Mouse (Mus musculus) left cerebral cortex, adult 2 months (tissue): ENCODE results near the gene Lrrc2. TPM values are rescaled to one million over a fixed set of nuclear protein-coding genes. Genes with fewer than 3 reads are reported as not detected.

Experiments used
- DNase-seq, 2 experiments: peaks; one replicate each; pipeline ENCODE4 v3.0.0; 2021 to 2022; ENCODE audit warnings: low spot score in 2 of 2, mixed read lengths in 1 of 2; ENCODE audit errors: extremely low spot score in 1 of 2
- H3K27ac ChIP-seq: fragments of 200-600 bp; 2 replicates; pipeline ENCODE4 v1.8.1; 2022
- H3K4me3 ChIP-seq: fragments of 200-600 bp; 2 replicates; pipeline ENCODE4 v1.8.1; 2022
- CTCF ChIP-seq: fragments of 200-600 bp; IDR thresholded peaks from 2 replicates; pipeline ENCODE4 v1.8.1; 2022; ENCODE audit warnings: antibody characterized with exemption, mild to moderate bottlenecking, moderate library complexity
- intact Hi-C: fragments of 180-260 bp; cut with DNase I; formaldehyde crosslinking; loops from one replicate; pipeline ENCODE4 v1.15.1; 2025
- total RNA-seq, 2 experiments: library from RNA; stranded (reverse); gene quantifications; 2 replicates each; pipeline ENCODE4 v1.2.3; 2021

The Lrrc2 gene
- total RNA-seq, 2 experiments from 2014 or later = 0.84 to 2.1 TPM

DNA sequence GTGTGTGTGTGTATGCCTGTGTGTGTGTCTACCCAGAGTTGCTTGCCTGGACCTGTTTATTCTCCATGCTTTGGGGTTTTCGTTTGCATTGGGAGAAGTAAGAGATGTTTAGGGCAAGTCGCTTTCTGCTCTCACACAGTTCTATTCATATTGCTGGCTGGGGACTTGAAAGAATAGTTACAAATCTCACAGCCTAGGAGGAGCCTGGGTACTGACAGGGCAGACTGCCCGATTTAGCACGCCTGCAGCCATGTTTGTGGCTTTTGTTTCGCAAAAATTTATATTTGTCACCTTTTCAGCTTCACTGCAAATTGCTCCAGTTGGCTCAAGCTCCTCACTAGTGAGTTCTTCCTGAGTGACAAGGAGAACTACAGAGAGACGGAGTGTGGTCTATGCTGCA is 19.8 kb upstream of the Lrrc2 start:
- intact Hi-C loops = no loop called here
- no peak for DNase-seq
- Histone ChIP-seq H3K4me3 (no peak overlapping the region), H3K27ac (no peak overlapping the region)
- TF ChIP-seq CTCF = no peak

DNA sequence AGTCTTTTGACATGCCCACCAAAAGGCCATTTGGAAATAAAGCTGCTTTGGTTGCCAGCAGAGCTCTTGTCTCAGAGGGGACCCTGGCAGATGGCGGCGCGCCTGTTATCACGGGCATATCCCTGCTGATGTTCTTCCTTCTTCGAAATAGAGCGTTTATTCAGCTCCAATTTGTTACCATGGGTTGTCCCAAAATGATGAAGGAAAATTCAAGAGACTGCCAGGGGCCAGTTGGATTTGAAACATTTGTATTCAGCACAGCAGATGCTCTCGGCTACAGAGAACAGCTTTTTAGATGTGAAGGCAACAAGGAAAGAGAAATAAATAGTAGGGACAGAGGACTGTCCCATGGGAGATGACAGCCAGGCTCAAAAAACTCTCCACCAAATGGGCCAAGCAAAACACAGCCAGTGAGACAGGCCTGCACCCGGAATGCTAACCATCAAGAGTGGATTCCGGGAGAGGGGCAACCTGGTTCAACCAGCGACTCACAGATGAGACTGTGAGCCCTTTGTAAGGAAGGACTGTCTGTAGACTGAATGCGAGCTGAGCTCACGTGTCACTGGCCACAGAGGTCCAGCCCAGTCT is 17.4 kb upstream of the Lrrc2 start:
- H3K27ac ChIP-seq = peak overlapping the region; percentile 64
- intact Hi-C loops = no loop called here
- H3K4me3 ChIP-seq = no peak overlapping the region
- peak in 1 of 2 experiments; percentile 21 for DNase-seq
- no peak for TF ChIP-seq CTCF

DNA sequence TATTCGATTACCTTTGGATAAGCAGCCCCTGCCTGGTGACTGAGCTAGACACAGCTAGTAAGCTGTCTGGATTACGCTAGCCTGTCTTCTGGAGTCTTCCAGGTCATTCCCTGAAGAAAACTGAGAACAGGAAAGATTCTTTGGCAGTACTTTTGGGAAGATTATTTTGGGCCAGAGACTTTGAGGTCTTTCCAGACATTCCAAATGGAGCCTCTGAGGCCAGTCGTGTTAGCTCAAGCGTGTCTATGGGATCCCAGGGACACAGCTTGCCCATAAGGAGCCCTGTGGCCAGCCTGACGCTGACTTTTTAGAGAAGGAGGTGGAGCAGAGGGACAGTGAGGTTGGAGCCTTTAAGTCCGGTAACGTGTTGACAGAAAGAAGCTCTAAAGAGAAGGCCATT is 15.4 kb upstream of the Lrrc2 start:
- TF ChIP-seq CTCF = no peak
- Histone ChIP-seq H3K27ac (peak overlapping the region; percentile 7; the same call in 1 of the 2 replicates), H3K4me3 (no peak overlapping the region)
- DNase-seq = no peak
- intact Hi-C loops = no loop called here

GRCm38 (mm10) chr9:110937506-110938490 is 13.5 kb upstream of the Lrrc2 start:
- TF ChIP-seq CTCF = peak; percentile 3
- H3K4me3 ChIP-seq = no peak overlapping the region
- intact Hi-C loops = no loop called here
- DNase-seq = no peak
- no peak overlapping the region for H3K27ac ChIP-seq

- no peak overlapping the region for H3K4me3 ChIP-seq
- no peak for DNase-seq
- intact Hi-C loops = no loop called here
- TF ChIP-seq CTCF = peak; percentile 67
- H3K27ac ChIP-seq = no peak overlapping the region
Measured at GRCm38 (mm10) chr9:110944265-110944664, 7.1 kb upstream of the Lrrc2 start.

DNA sequence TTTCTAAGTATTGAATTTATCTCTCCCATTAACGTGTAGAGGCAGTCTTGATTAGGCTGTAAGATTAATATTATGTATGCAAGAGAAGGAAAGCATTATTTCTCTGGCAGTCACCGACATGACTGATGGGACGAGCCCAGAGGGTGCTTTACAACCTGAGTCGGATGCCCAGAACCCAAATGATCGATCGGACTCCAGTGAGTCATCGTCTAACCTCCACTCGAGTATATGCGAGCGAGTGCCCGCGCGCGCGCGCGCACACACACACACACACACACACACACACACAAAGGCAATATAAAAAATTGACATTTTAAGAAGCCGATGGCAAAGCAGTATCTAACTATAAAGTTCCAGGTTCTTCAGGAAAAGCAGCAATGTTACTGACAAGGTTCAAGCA is 6.0 kb upstream of the Lrrc2 start:
- TF ChIP-seq CTCF = no peak

GRCm38 (mm10) chr9:110945926-110946325 is 5.4 kb upstream of the Lrrc2 start, which contains the start of gene Tdgf1:
Gene Tdgf1, minus strand, starts transcription at chr9:110946158.
- H3K4me3 ChIP-seq = no peak within 1 kb of the TSS
- DNase-seq = no peak
- H3K27ac ChIP-seq = no peak within 1 kb of the TSS
- TF ChIP-seq CTCF = no peak
- intact Hi-C loops = no loop called here

More for the DNA sequence above, 6.0 kb upstream of the Lrrc2 start:
- no peak for DNase-seq
- intact Hi-C loops = no loop called here
- Histone ChIP-seq H3K27ac (no peak overlapping the region), H3K4me3 (no peak overlapping the region)

DNA sequence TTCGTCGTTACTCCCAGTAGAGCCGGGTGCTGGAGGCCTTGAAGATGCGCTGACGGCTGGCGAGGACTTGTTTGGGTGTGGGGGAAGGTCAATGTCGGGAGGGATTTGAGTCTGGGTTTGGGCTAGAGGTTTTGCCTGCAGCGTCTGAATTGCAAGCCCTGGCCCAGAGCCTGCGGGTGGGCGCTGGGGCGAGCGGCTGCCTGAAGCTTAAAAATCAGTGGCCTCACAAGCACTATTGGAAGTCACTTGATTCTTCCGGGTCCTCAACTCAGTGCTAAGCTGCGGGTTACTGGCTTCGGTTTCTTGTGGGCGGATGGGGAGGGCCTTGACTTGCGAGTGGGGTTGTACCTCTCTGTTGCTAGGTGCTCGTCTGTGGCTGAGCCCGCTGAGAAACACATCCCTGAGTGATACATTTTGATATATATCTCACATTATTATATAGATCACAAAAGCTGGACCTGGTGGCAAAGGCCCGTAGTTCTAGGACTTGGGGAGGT is 4.7 kb upstream of the Lrrc2 start:
- Histone ChIP-seq H3K27ac (no peak overlapping the region), H3K4me3 (no peak overlapping the region)
- intact Hi-C loops = no loop called here
- TF ChIP-seq CTCF = no peak
- DNase-seq = no peak

GRCm38 (mm10) chr9:110947261-110947661 is 4.1 kb upstream of the Lrrc2 start:
- H3K4me3 ChIP-seq = no peak overlapping the region
- H3K27ac ChIP-seq = no peak overlapping the region
- no peak for TF ChIP-seq CTCF
- DNase-seq = no peak
- intact Hi-C loops = no loop called here

DNA sequence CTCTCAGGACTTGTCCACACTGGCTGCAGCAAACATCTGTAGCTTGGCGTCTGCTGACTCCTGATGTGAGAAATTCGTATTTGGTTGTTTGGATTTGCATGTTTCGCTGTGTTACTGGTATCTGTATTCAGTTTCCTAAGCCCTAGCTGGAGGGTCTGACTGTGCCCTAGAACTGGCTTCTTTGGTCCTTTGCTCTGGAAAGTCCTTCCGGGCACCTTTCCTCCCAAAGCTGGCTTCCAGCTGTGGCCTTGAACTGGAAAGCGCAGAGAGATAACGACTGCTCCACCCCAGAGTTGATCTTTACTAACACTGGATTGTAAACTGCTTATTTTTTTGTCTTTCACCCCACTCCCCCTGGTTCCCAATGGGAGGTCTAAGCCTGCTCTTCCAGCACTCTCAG is 3.4 kb upstream of the Lrrc2 start:
- Histone ChIP-seq H3K4me3 (no peak overlapping the region), H3K27ac (no peak overlapping the region)
- intact Hi-C loops = no loop called here
- no peak for DNase-seq
- TF ChIP-seq CTCF = no peak

DNA sequence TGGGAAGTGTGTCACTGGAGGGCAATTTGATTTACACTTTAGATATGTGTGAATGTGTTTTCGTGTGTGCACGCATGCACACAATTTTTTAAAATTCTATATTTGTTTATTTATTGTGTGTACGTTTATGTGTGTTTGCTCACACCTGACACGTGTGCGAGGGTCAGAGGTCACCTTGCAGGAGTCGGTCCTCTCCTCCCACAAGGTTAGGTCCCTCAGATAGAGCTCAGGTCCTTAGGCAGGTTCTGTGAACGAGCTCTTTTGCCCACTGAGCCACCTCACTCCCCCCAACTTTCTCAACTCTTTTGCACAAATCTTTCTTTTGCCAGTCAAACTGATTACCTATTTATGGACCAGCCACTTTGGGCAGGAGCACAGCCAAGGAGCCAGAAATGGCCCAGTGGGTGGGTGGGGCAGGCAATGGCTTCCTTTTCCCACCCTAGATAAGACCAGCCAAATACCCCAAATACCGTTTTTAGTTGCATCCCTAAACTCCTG is 2.5 kb upstream of the Lrrc2 start:
- Histone ChIP-seq H3K4me3 (no peak overlapping the region), H3K27ac (no peak overlapping the region)
- no peak for DNase-seq
- no peak for TF ChIP-seq CTCF
- intact Hi-C loops = no loop called here

DNA sequence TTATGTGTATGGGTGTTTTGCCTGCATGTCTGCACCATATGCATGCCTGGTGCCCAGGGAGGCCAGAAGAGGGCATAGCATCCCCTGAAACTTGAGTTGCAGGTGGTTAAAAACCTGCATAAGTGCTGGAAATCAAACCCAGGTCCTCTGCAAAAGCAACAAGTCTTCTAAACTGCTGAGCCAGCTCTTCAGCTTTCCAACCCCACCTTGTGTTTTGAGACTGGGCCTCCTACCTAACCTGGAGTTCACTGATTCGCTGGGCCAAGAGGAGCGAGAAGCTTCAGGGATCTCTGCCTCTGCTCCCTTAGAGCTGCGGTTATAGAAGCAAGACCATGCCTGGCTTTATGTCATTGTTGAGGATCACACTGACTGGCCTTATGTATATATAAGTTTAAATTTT is 1.2 kb upstream of the Lrrc2 start:
- intact Hi-C loops = no loop called here
- no peak for TF ChIP-seq CTCF
- Histone ChIP-seq H3K4me3 (no peak overlapping the region), H3K27ac (no peak overlapping the region)
- no peak for DNase-seq
